Mouse (Mus musculus) left cerebral cortex, adult 6 months (tissue): Measurements from ENCODE around the gene Gm15517. TPM values are rescaled to one million over a fixed set of nuclear protein-coding genes. Genes with fewer than 3 reads are reported as not detected.

Experiments used
- long read RNA-seq, 2 experiments: library from polyadenylated mRNA; unstranded; transcript quantifications; one replicate each; pipeline ENCODE4 v2.0.0; 2019 to 2020
- polyA plus RNA-seq: library from polyadenylated mRNA; unstranded; fragments of <200 nt; fragmentation: Nextera tagmentation; gene quantifications from 2 replicates; pipeline ENCODE4 v1.2.3, GENCODE M21; 2021

The Gm15517 gene
- not detected in 2 replicates for polyA plus RNA-seq
- long read RNA-seq, experiment 1, result 0 reads
- long read RNA-seq, experiment 2, result 0 reads

DNA sequence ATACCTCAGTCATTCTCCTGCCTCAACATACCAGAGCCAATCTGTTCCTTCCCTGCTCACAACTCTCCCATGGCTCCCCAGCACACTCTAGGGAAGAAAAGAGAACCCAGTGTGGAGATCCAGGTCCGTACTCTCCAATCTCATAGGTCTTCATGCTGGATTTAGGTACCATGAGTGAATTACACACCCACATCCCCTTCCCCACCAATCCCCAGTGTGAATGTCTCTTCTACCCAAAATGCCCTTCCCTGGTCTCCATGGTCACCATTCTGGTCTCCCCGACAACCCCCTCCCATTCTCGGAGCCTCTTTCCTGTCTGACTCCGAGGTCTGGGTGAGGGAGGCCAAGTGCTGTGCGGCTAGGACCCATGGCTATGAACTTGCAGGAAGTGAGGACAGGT is at the start of gene Gm15517:
TSS of gene Gm15517 (plus strand) at position 301 of the 400 bp plus-strand sequence.

DNA sequence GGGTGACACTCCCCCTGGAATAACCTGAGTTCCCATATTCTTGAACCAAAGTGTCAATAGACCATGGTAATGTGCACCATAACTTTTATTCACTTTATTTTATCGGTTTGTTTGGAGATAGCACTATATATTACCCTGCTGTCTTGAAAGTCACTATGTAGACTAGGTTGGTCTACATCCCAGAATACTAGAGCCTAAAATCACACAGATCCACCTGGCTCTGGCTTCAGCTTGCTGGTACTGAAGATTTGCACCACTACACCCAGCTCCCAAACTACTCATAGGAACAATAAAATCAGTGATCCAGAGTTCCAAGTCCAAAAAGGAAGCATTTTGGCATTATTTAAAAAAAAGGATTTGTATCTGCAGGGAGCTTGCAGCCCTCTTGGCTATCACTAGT is 45.6 kb upstream of the Gm15517 start, which contains the start of gene Klk1b5:
TSS of gene Klk1b5 (plus strand) at position 301 of the 400 bp plus-strand sequence.

DNA sequence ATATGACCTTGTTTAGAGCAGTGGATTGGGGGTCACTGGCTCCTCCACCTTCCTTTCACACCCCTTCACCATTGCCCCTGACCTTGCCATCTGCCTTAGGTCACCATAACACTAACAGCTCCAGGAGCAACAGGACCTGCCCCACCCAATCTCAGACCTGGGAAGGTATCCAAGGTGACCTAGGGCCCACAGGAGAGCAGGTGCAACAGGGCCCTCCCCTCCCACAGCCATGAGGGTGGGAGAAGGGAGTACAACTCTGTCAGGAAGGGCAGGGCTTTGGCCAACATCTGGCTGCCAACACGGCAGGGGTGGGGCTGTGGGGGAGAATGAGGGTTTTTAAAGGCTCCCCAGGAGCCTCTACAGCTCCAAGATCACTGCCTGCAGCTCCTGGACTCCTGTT is 36.2 kb upstream of the Gm15517 start, which contains the start of gene Klk1:
TSS of gene Klk1 (plus strand) at position 285 of the 400 bp plus-strand sequence.

DNA sequence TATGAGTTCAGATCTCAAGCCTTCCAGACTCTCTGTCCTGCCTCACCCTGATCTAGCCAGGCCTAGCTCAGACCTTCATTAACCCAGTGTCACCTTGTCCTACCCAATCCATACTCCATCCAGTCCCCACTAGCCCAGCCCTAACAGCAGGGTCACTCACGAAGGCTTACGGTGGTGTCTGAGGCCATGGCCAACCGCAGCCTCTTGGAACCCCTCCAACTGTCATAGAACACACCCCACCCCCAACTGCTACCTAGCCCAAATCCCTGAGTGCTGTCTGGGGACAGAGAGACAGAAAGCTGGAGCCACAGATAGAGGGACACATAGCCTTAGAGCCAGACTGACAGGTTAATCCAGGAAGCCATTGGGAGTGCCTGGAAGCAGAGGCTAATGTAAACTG is 25.3 kb upstream of the Gm15517 start, which contains the start of gene Gm36864:
TSS of gene Gm36864 (plus strand) at position 269 of the 400 bp plus-strand sequence.

DNA sequence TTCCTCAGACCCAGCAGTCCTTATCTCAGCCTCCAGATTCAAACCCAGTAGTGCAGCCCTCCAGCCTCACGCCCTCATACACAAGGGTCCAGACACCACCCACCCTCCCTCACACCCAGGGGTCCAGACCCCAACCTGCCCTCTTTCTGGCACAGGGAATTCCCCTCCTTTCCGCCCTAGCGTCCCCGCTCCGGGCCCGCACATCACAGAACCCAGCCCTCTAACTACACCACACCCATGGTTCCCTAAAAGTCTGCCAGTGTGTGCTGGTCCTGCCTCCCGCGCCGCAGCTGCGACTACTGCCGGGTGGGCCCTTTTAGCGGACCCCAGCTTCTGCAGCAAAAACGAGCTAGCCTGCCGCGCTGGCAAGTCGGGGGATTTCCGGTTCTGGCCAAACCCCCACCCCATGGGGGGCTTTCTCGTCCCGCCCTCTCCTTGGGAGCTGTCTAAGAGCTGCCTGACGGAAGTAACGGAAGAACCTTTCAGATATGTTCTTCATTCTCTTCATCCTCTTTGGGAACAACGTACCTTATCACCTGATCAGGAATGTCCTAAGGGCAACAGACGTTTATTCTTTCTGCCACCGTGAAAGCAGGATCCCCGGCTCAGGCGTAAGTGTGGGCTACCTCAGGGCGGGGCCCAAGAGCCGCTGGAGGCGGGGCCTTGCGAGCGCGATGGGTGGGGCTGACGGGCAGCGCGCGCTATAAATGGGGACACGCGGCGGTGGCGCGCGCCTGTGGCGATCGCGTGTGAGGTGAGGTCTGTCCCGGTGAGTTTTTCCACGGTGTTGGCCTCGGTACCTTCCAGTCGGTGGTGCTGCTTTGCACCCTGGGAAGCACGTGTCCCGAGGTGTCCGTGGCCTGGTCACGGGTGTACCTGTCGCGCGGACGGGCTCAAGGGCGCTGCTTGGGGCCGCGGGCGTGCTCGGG is 14.9 kb upstream of the Gm15517 start, which contains the start of the genes 1700028J19Rik and 2410002F23Rik:
TSS of gene 1700028J19Rik (minus strand) at position 641 of the 929 bp plus-strand sequence.
TSS of gene 2410002F23Rik (plus strand) at position 668 of the 929 bp plus-strand sequence.

DNA sequence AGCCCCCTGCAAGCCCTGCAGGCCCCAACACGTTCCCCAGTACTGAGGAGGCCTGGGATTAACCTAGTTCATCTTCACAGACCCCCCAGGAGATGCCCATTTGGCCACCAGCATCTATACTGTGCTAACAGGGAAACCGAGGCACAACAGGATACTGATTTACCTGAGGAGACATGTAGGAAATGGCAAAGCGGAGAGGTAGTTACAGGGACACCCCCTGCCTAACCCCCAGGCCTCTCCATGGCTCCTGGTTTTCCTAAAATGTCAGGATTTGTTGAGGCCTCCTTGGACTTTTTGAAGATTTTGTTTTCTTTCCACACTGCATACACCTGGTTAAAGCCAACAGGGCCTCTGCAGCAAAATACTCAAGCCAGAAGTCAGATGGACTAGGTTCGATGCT is 4.0 kb upstream of the Gm15517 start, which contains the start of gene Acp4:
TSS of gene Acp4 (minus strand) at position 101 of the 400 bp plus-strand sequence.

DNA sequence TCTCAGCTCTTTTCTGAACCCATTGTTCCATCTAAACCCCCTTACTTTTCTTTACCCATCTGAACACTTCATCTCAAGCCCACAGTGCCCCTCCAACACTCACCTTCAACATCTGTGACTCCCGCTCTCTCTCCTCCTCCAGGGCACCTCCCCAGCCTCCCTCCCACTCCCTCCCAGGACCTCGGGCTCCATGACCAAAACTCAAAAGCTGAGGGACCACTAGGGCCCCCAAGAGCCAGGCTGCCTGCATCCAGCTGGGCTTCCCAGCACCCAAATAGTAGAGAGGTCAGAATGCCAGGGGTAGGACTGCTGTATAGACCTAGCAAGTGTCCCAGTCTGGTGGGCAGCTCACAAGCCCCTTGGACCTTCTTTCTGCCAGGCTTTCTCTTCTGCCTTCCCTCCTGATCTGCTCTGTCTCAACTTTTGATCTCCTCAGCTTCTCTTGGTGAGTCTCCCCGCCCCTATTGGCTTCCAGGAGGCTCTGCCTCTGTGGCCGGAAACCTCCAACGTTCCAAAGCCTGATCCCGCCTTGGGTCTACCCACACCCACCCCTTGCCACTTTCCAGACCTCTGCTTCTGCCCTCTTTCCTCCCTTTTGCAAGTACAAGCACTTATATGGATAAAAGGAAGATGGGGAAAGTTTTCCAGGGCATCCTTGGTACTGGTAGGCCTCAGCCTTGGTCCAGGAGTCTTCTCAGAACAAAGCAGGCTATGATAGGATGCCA is 45.4 kb downstream of the Gm15517 start, which contains the start of gene Clec11a:
TSS of gene Clec11a (minus strand) at position 387 of the 725 bp plus-strand sequence.

DNA sequence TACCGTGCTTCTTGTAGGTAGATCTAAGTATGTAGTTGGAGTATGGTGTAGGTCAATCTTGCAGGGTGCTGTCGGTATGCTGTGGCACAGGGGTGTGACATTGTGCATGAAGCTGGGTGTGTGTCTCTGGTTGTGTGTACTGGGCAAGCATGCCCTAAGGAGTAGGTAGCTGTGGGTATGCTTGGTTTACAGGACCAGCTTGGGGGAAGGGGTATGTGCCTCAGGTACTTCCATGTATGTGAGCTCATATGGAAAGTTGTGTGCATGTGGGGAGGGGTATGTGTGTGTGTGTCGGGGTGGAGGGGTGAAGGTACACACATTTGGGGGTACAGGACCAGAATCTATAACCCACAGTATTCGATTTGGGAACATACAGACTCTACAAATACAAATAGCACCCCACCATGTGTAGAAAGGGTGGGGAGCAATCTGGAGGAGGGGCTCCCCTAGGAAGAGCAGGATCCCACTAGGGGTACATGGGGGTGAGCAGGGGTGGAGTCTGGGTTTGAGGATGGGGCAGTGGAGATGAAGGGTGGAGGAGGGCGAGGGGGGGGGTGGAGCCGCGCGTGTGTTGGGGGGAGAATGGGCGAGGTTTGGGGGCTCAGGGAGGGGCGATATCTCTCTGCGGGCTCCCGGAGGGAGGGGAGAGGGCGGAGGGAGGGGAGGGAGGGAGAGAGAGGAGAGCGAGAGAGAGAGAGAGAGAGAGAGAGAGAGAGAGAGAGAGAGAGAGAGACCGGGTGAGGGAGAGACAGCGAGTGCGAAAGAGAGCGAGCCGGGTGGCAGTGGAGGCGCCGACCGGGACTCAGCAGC is 48.4 kb downstream of the Gm15517 start, which contains the start of gene Shank1:
TSS of gene Shank1 (plus strand) at position 779 of the 810 bp plus-strand sequence.

Other genes starting within 250 kb of the Gm15517 start
- gene Klk1b26, start 249.3 kb upstream of the Gm15517 start, polyA plus RNA-seq, result not detected in 2 replicates
- not detected in 2 replicates for gene Klk1b27, start 209.2 kb upstream of the Gm15517 start, polyA plus RNA-seq
- gene Klk1b21, start 159.1 kb upstream of the Gm15517 start, polyA plus RNA-seq, result not detected in 2 replicates
- gene Klk1b22, start 148.8 kb upstream of the Gm15517 start, polyA plus RNA-seq, result not detected in 2 replicates
- not detected in 2 replicates for gene Klk1b16, start 124.7 kb upstream of the Gm15517 start, polyA plus RNA-seq
- gene Klk1b24, start 73.2 kb upstream of the Gm15517 start, polyA plus RNA-seq, result not detected in 2 replicates
- not detected in 2 replicates for gene Klk1b3, start 63.3 kb upstream of the Gm15517 start, polyA plus RNA-seq
- not detected in 2 replicates for gene Klk1b4, start 54.0 kb upstream of the Gm15517 start, polyA plus RNA-seq
- gene Klk1b5, start 45.5 kb upstream of the Gm15517 start, polyA plus RNA-seq, result not detected in 2 replicates
- not detected in 2 replicates for gene Klk1, start 36.1 kb upstream of the Gm15517 start, polyA plus RNA-seq
- gene Gm36864, start 25.3 kb upstream of the Gm15517 start, polyA plus RNA-seq, result not detected in 2 replicates
- gene 1700028J19Rik, start 14.8 kb upstream of the Gm15517 start, polyA plus RNA-seq, result 2.1 TPM in 2 replicates
- 86.1 and 106 TPM in 2 replicates for gene 2410002F23Rik, start 14.7 kb upstream of the Gm15517 start, polyA plus RNA-seq
- not detected in 2 replicates for gene Acp4, start 4.1 kb upstream of the Gm15517 start, polyA plus RNA-seq
- 3.2 and 3.9 TPM in 2 replicates for gene Clec11a, start 45.5 kb downstream of the Gm15517 start, polyA plus RNA-seq
- gene Shank1, start 48.8 kb downstream of the Gm15517 start, polyA plus RNA-seq, result 86.1 and 191 TPM in 2 replicates
- gene Syt3, start 122.7 kb downstream of the Gm15517 start, polyA plus RNA-seq, result 35.1 and 37.3 TPM in 2 replicates
- 1.7 TPM in 2 replicates for gene 1700008O03Rik, start 124.4 kb downstream of the Gm15517 start, polyA plus RNA-seq
- 6.2 and 11.6 TPM in 2 replicates for gene Lrrc4b, start 167.6 kb downstream of the Gm15517 start, polyA plus RNA-seq
- gene Aspdh, start 203.9 kb downstream of the Gm15517 start, polyA plus RNA-seq, result 0.58 and 0.73 TPM in 2 replicates
- 104 and 106 TPM in 2 replicates for gene Josd2, start 206.5 kb downstream of the Gm15517 start, polyA plus RNA-seq
- 176 and 362 TPM in 2 replicates for gene Emc10, start 235.1 kb downstream of the Gm15517 start, polyA plus RNA-seq
- 6.3 and 9.3 TPM in 2 replicates for gene Fam71e1, start 235.1 kb downstream of the Gm15517 start, polyA plus RNA-seq